Mouse (Mus musculus): ENCODE data around the gene Gpkow. TPM values are rescaled to one million over a fixed set of nuclear protein-coding genes. Genes with fewer than 3 reads are reported as not detected.

Gene Gpkow
- total RNA-seq (2012; rRNA removed) (14.6 and 16.8 TPM in 2 replicates), total RNA-seq (2014; rRNA removed) (6.6 and 9.3 TPM in 2 replicates), polyA plus RNA-seq (2012; ENCODE audit: insufficient read length, low read depth) (32.2 and 35.3 TPM in 2 replicates)

GRCm38 (mm10) chrX:7696954-7697381 lies at the start of gene Gpkow:
Gpkow (plus strand) TSS chrX:7697131.
- Histone ChIP-seq H3K4me2 (ENCODE audit: insufficient read depth, low read depth, poor library complexity, severe bottlenecking) (peak within 1 kb of the TSS; percentile 78), H3K27me3 (replicated peaks) (no peaks in the 10 kb centered on the region), H3K79me2 (replicated peaks; ENCODE audit: control insufficient read depth, extremely low read depth, insufficient read depth, poor library complexity, severe bottlenecking) (peaks cover 24% of the 10 kb centered on the region), H3K9ac (ENCODE audit: insufficient read depth, low read depth) (peak within 1 kb of the TSS; percentile 95), H3K4me1 (ENCODE audit: control insufficient read depth in 1 of 2, insufficient read depth in 2 of 2) (peaks cover 4 to 11% of the 10 kb centered on the region in 2 experiments; a peak in 3 of 4 replicates), H3K4me3 (replicated peaks in 1 of 3; ENCODE audit: low read depth in 2 of 3, low read length in 2 of 3, poor library complexity in 1 of 3) (peak within 1 kb of the TSS; percentile 67 to 84 (median 70)), H3K36me3 (replicated peaks in 1 of 2; ENCODE audit: control insufficient read depth in 1 of 2, insufficient read depth in 1 of 2, low read length in 1 of 2) (peaks cover 24 to 34% of the 10 kb centered on the region in 2 experiments), H3K9me3 (replicated peaks; ENCODE audit: low read length) (no peaks in the 10 kb centered on the region), H3K27ac (ENCODE audit: insufficient read depth, low read depth) (no peak within 1 kb of the TSS)
- TF ChIP-seq EP300 (IDR thresholded peaks at IDR 0.05; ENCODE audit: low read length) (no peak), BHLHE40 (IDR thresholded peaks at IDR 0.05; ENCODE audit: low read depth, low read length) (peak; percentile 85), ETS1 (conservative IDR thresholded peaks at IDR 0.05; ENCODE audit: low read depth, low read length) (0 out of 2 replicates have a peak, but pooled peaks have one; percentile 36), CHD2 (IDR thresholded peaks at IDR 0.05; ENCODE audit: low read length) (no peak), MAFK (IDR thresholded peaks at IDR 0.05; ENCODE audit: insufficient replicate concordance, low read length) (no peak), JUN (IDR thresholded peaks at IDR 0.05; ENCODE audit: insufficient read depth, low read depth, low read length) (no peak), POLR2A (IDR thresholded peaks at IDR 0.05; ENCODE audit: low read depth, low read length) (peak; percentile 83), IRF4 (IDR thresholded peaks at IDR 0.05; ENCODE audit: low read depth, low read length) (0 out of 2 replicates have a peak, but pooled peaks have one; percentile 30), MAZ (IDR thresholded peaks at IDR 0.05; ENCODE audit: low read depth, low read length) (no peak), UBTF (IDR thresholded peaks at IDR 0.05; ENCODE audit: low read depth, low read length) (no peak), NRF1 (IDR thresholded peaks at IDR 0.05; ENCODE audit: low read depth, low read length) (peak; percentile 71), E2F4 (IDR thresholded peaks at IDR 0.05; ENCODE audit: insufficient replicate concordance, low read depth, low read length) (no peak), ZNF384 (IDR thresholded peaks at IDR 0.05; ENCODE audit: low read depth, low read length) (no peak), USF1 (IDR thresholded peaks at IDR 0.05; ENCODE audit: low read depth, low read length) (no peak), ZKSCAN1 (IDR thresholded peaks at IDR 0.05; ENCODE audit: borderline replicate concordance, low read depth, low read length) (no peak), TBP (conservative IDR thresholded peaks at IDR 0.05; ENCODE audit: low read depth, low read length) (0 out of 2 replicates have a peak, but pooled peaks have one; percentile 19), MAX (IDR thresholded peaks at IDR 0.05; ENCODE audit: low read length) (no peak; the same call in 1 of the 2 replicates), NELFE (IDR thresholded peaks at IDR 0.05; ENCODE audit: low read depth, low read length) (peak; percentile 79), POLR2AphosphoS2 (IDR thresholded peaks at IDR 0.05; ENCODE audit: low read depth, low read length) (peak; percentile 38; the same call in 1 of the 2 replicates), HCFC1 (IDR thresholded peaks at IDR 0.05; ENCODE audit: low read depth, low read length) (peak; percentile 100), SMC3 (IDR thresholded peaks at IDR 0.05; ENCODE audit: low read depth, low read length) (no peak), MEF2A (IDR thresholded peaks at IDR 0.05; ENCODE audit: borderline replicate concordance, low read depth, low read length) (peak; percentile 15; the same call in 1 of the 2 replicates), SIN3A (IDR thresholded peaks at IDR 0.05; ENCODE audit: low read length) (peak; percentile 48; the same call in 1 of the 2 replicates), KAT2A (IDR thresholded peaks at IDR 0.05; ENCODE audit: insufficient replicate concordance, low read length) (peak; percentile 95; the same call in 1 of the 2 replicates), TCF12 (IDR thresholded peaks at IDR 0.05; ENCODE audit: low read depth, low read length) (0 out of 2 replicates have a peak, but pooled peaks have one; percentile 32), ELF1 (IDR thresholded peaks at IDR 0.05; ENCODE audit: low read depth, low read length) (peak; percentile 89), RCOR1 (conservative IDR thresholded peaks at IDR 0.05; ENCODE audit: low read depth, low read length) (no peak), ZMIZ1 (IDR thresholded peaks at IDR 0.05; ENCODE audit: low read depth, low read length) (no peak), JUND (conservative IDR thresholded peaks at IDR 0.05; ENCODE audit: low read depth, low read length) (no peak), MXI1 (IDR thresholded peaks at IDR 0.05; ENCODE audit: low read depth, low read length) (peak; percentile 58), CHD1 (IDR thresholded peaks at IDR 0.05; ENCODE audit: low read depth, low read length) (no peak), USF2 (conservative IDR thresholded peaks at IDR 0.05; ENCODE audit: low read depth, low read length) (no peak), CTCF (conservative IDR thresholded peaks at IDR 0.05 in 1 of 2, IDR thresholded peaks at IDR 0.05 in 1 of 2; ENCODE audit: low read depth in 2 of 2, low read length in 2 of 2) (no peak), RAD21 (IDR thresholded peaks at IDR 0.05; ENCODE audit: low read depth, low read length) (no peak), MYC (IDR thresholded peaks at IDR 0.05; ENCODE audit: low read depth, low read length) (no peak; the same call in 1 of the 2 replicates), ZC3H11A (IDR thresholded peaks at IDR 0.05; ENCODE audit: low read depth, low read length) (no peak), PAX5 (IDR thresholded peaks at IDR 0.05; ENCODE audit: low read length) (no peak), GABPA (IDR thresholded peaks at IDR 0.05; ENCODE audit: insufficient replicate concordance, low read depth, low read length) (peak; percentile 53; the same call in 1 of the 2 replicates)
- peak; percentile 91 for DNase-seq (ENCODE audit: extremely low read depth)
- dilution Hi-C loops (cut with MboI; ENCODE audit: extremely low pct_ligation_motif_present, extremely low pct_unique_long_range_greater_than_20kb, low sequenced_read_pairs) (no loop called here), in situ Hi-C loops (cut with MboI; ENCODE audit: low pct_ligation_motif_present, low pct_unique_long_range_greater_than_20kb, low sequenced_read_pairs) (no loop called here)

Measured in CH12.LX (cell line).